In the genomic region with DNA sequence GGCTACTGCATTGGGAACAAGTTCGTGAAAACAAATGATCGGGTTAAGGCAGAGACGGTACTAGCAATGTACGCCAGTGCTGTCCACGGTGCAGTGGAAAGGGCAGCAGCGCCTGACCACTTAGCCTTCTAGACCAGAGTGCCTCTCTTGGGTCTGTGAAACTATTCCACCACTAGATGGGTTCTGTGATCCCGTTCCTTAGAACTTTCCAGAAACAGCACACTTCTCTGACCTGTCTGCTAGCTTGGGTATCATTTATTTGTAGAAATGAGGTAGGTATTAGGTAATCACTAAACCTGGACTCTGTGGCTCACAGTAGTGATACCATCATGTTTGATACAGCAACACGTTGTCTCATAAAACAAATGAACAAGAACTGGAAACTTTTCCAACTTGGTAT, we compare ENCODE assay signal across 19 mouse cellular contexts. TPM values are rescaled to one million over a fixed set of nuclear protein-coding genes. Genes with fewer than 3 reads are reported as not detected.
A peak's percentile ranks its signal among the peaks of the same experiment; 100 is the strongest.
DNase-seq lines count a peak whose midpoint lies in the region; ATAC-seq and TF ChIP-seq lines count a peak whose summit lies in the region.
"Had no signal": no experiment of that assay in that cellular context is flagged by ENCODE, and none has a peak within 500 bp of the region (broad histone marks: within the 10 kb centered on the region; RNA-seq: fewer than 3 reads in every experiment).

No protein-coding gene starts in this region.

- no peaks in the 10 kb centered on the region for H3K9me3 ChIP-seq in kidney, embryonic 16.5 days (ENCODE audit: low read length)
- H3K9me3 ChIP-seq in liver, embryonic 14.5 days (ENCODE audit: control insufficient read depth, low read length): no peaks in the 10 kb centered on the region
- H3K9me3 ChIP-seq: heart, embryonic 12.5 days; midbrain, embryonic 10.5 days had no signal

- H3K4me2 ChIP-seq in kidney, embryonic 16.5 days (replicated peaks; ENCODE audit: low read depth, low read length): peak overlapping the region; percentile 25; the same call in 1 of the 2 replicates
- peak overlapping the region; percentile 15; the same call in 1 of the 2 replicates for H3K4me2 ChIP-seq in liver, embryonic 14.5 days (ENCODE audit: low read depth)
- H3K4me2 ChIP-seq: heart, embryonic 12.5 days; lung, embryonic 14.5 days had no signal

- DNase-seq in kidney, adult 18-20 months: peak; percentile 40
- no peak for DNase-seq in kidney, postnatal 14 days
- DNase-seq in liver, embryonic 14.5 days (ENCODE audit: low read depth in 3 of 3, low spot score in 3 of 3): no peak
- DNase-seq in cerebellum, postnatal 10 days: no peak
- DNase-seq in layer of hippocampus, postnatal 10 days (ENCODE audit: low spot score in 2 of 2): no peak
- DNase-seq: adrenal gland, adult 2 months; cerebellum, adult 9-11 months; embryo, embryonic 11 days; heart, adult 11 months; left cerebral cortex, postnatal 4 days; lung, embryonic 14.5 days; right cerebral cortex, postnatal 4 days had no signal

- peak overlapping the region; percentile 15; the same call in 1 of the 2 replicates for H3K27ac ChIP-seq in brown adipose tissue, adult 24 weeks (replicated peaks; ENCODE audit: low read depth, low read length)
- peak overlapping the region; percentile 60 for H3K27ac ChIP-seq in kidney, embryonic 16.5 days (ENCODE audit: low read length)
- no peak overlapping the region for H3K27ac ChIP-seq in liver, embryonic 14.5 days
- H3K27ac ChIP-seq: left cerebral cortex, adult 2 months; macrophage; midbrain, embryonic 10.5 days had no signal

- 37% methylated on average over 8 of the region's 8 CpGs for WGBS in kidney, embryonic 16.5 days
- 69% methylated on average over 8 of the region's 8 CpGs for WGBS in liver, embryonic 14.5 days (ENCODE audit: insufficient replicate concordance)

- no peak for ATAC-seq in kidney, embryonic 16.5 days (ENCODE audit: low FRiP score, low TSS enrichment)
- ATAC-seq in liver, embryonic 14.5 days (ENCODE audit: insufficient read depth): no peak
- ATAC-seq: hindbrain, postnatal 0 days had no signal

- H3K4me3 ChIP-seq in brown adipose tissue, adult 24 weeks (ENCODE audit: insufficient read depth, low read depth, low read length): 0 out of 2 replicates have a peak overlapping the region, but pooled peaks have one; percentile 1
- no peak overlapping the region for H3K4me3 ChIP-seq in kidney, embryonic 16.5 days (ENCODE audit: low read length)
- H3K4me3 ChIP-seq in liver, embryonic 14.5 days (ENCODE audit: insufficient read depth in 1 of 2, low read depth in 2 of 2, low read length in 2 of 2): no peak overlapping the region
- H3K4me3 ChIP-seq: heart, embryonic 12.5 days; left cerebral cortex, adult 2 months; midbrain, embryonic 10.5 days had no signal

- H3K4me1 ChIP-seq in brown adipose tissue, adult 24 weeks (ENCODE audit: control insufficient read depth, insufficient read depth, insufficient read length, low read length): peaks cover 25% of the 10 kb centered on the region
- H3K4me1 ChIP-seq in kidney, embryonic 16.5 days (ENCODE audit: insufficient read depth, low read length): peaks cover 34% of the 10 kb centered on the region
- H3K4me1 ChIP-seq in liver, embryonic 14.5 days (replicated peaks; ENCODE audit: control insufficient read depth in 2 of 2, insufficient read depth in 2 of 2, low read length in 1 of 2): peaks cover 16 to 40% of the 10 kb centered on the region in 2 experiments

- peak overlapping the region; percentile 24; the same call in 1 of the 2 replicates for H3K9ac ChIP-seq in kidney, embryonic 16.5 days (replicated peaks; ENCODE audit: low read length)
- no peak overlapping the region for H3K9ac ChIP-seq in liver, embryonic 14.5 days (replicated peaks)
- H3K9ac ChIP-seq: heart, embryonic 12.5 days had no signal

- TF ChIP-seq EP300 in liver, embryonic 14.5 days (IDR thresholded peaks at IDR 0.05; ENCODE audit: low read depth): no peak

- TF ChIP-seq CTCF in liver, embryonic 14.5 days (IDR thresholded peaks at IDR 0.05; ENCODE audit: low read depth): no peak

- no peaks in the 10 kb centered on the region for H3K36me3 ChIP-seq in kidney, embryonic 16.5 days (ENCODE audit: insufficient read depth, low read length)
- no peaks in the 10 kb centered on the region for H3K36me3 ChIP-seq in liver, embryonic 14.5 days (replicated peaks; ENCODE audit: control insufficient read depth, insufficient read depth, low read depth)
- H3K36me3 ChIP-seq: heart, embryonic 12.5 days; midbrain, embryonic 10.5 days had no signal

- H3K27me3 ChIP-seq in kidney, embryonic 16.5 days (ENCODE audit: insufficient read depth, low read length): no peaks in the 10 kb centered on the region
- H3K27me3 ChIP-seq in liver, embryonic 14.5 days (ENCODE audit: control insufficient read depth, insufficient read depth, low read length): no peaks in the 10 kb centered on the region
- H3K27me3 ChIP-seq: heart, embryonic 12.5 days had no signal

RNA-seq across cellular contexts. Expression of gene Nadk, which starts 4.4 kb away (rescaled TPM):
- polyA plus RNA-seq in brown adipose tissue, adult 24 weeks (2012; ENCODE audit: insufficient read depth, insufficient read length, missing spikeins): 147 and 155 TPM in 2 replicates
- polyA plus RNA-seq in kidney, embryonic 16.5 days (2015; fragmentation: Nextera tagmentation; extraction: Ambion mirVana): 107 and 110 TPM in 2 replicates
- polyA plus RNA-seq in liver, embryonic 14.5 days (2012; rRNA removed): 32.0 and 32.2 TPM in 2 replicates
- 40.2 and 48.4 TPM in 2 replicates for polyA plus RNA-seq in liver, embryonic 14.5 days (2014; fragmentation: Nextera tagmentation; extraction: Ambion mirVana)
- total RNA-seq in layer of hippocampus, postnatal 10 days (2021): 10 to 100 TPM; 55.8 to 63.5 TPM

RNA-seq across cellular contexts. Expression of gene Slc35e2, which starts 34.7 kb away (rescaled TPM):
- polyA plus RNA-seq in brown adipose tissue, adult 24 weeks (2012; ENCODE audit: insufficient read depth, insufficient read length, missing spikeins): 7.0 and 9.4 TPM in 2 replicates
- 7.8 and 10.1 TPM in 2 replicates for polyA plus RNA-seq in kidney, embryonic 16.5 days (2015; fragmentation: Nextera tagmentation; extraction: Ambion mirVana)
- 4.1 and 4.2 TPM in 2 replicates for polyA plus RNA-seq in liver, embryonic 14.5 days (2012; rRNA removed)
- 6.7 and 7.9 TPM in 2 replicates for polyA plus RNA-seq in liver, embryonic 14.5 days (2014; fragmentation: Nextera tagmentation; extraction: Ambion mirVana)
- 10 to 100 TPM; 37.9 to 38.6 TPM for total RNA-seq in layer of hippocampus, postnatal 10 days (2021)

RNA-seq across cellular contexts. Expression of gene Cdk11b, which starts 58.1 kb away (rescaled TPM):
- 32.4 and 37.9 TPM in 2 replicates for polyA plus RNA-seq in brown adipose tissue, adult 24 weeks (2012; ENCODE audit: insufficient read depth, insufficient read length, missing spikeins)
- 56.6 and 65.6 TPM in 2 replicates for polyA plus RNA-seq in kidney, embryonic 16.5 days (2015; fragmentation: Nextera tagmentation; extraction: Ambion mirVana)
- 12.6 and 21.4 TPM in 2 replicates for polyA plus RNA-seq in liver, embryonic 14.5 days (2012; rRNA removed)
- 16.3 and 19.4 TPM in 2 replicates for polyA plus RNA-seq in liver, embryonic 14.5 days (2014; fragmentation: Nextera tagmentation; extraction: Ambion mirVana)
- total RNA-seq in layer of hippocampus, postnatal 10 days (2021): 10 to 100 TPM; 53.5 to 59.7 TPM
